Mouse (Mus musculus) kidney, postnatal 10 days (tissue): ENCODE results near the gene Sprr3.
"Not testable (repeated sequence)": the region's sequence is repeated elsewhere in the genome, so short reads cannot be mapped to it uniquely, and the experiment has no call there.

ENCODE experiments used
- DNase-seq: peaks from one replicate; pipeline ENCODE4 v3.0.0; 2021; ENCODE audit warnings: mixed read lengths

The Sprr3 gene

DNA sequence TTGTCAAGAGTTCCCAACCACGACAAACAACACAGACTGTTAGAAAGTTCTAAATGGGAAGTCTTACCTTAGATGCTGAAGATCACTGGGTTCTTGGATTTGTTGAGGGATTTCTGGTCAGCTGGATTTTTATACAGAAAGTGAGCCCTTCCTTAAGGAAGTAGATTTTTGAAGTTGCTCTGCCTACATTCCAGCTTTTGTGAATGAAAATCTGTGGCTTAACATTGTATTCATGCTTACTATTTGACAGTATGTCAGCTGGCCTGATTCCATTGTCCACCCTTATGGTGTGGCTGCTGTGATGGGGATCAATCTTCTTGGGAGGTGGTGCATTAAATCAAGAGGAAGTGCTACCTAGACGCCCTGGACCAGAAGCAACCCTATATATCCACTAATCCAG, at the start of gene Sprr3:
TSS of gene Sprr3 (minus strand) at position 101 of the 400 bp plus-strand sequence.
- DNase-seq, result no peak

DNA sequence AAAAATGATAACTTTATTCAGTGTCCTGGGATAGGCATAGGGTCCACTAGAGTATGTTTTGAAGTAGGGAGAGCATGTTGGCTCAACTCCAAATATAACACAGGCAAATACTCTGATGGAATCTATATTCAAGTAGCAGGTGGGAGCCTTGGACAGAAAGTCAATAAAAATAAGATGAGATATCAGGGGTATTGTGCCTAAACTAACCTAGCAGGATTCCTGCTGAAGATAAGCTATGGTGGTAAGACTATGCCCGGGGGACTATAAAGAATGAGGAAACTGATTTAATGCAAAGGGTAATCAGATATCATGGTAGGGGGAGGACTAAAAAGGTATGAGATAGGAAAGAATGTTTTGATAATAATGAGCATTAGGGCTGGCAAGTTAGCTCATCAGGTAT, 49.7 kb upstream of the Sprr3 start:
- DNase-seq, result no peak

DNA sequence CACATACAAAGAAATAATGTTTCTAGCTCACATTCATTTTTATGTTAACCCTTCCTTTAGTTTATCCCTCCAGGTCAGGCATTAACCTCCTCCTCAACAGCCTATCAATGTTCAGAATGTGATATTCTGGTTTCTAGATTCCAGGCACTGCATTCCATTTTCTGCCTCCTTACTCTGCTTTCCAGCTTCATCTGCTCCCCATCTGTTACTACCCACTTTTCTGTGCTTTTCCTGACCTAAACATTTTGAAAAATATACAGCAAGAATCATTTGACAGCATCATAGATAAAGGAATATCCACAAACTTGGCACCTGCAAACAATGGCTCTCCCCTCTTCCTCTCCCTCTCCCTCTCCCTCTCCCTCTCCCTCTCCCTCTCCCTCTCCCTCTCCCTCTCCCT, 45.0 kb upstream of the Sprr3 start:
- DNase-seq, result no peak

DNA sequence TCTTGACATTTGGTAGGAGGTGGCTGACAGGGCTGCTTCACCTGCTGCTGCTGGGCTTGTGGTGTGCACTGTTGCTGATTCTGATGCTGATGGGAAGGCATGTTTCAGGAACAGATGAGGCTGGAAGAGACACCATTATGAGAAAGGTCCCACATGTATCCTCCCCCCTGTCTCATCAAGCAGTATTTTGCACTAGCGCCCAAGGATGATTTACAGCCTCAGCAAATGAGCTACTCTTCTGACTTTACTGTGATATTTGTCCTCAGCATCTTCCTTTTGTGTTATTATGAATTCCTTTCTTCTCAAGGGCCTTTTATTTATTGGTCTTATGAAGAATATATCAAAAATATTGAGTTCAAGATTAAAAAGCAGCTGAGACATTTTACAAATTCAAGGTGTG, 41.9 kb upstream of the Sprr3 start, which contains the start of gene Sprr4:
TSS of gene Sprr4 (minus strand) at position 101 of the 400 bp plus-strand sequence.
- no peak for DNase-seq

DNA sequence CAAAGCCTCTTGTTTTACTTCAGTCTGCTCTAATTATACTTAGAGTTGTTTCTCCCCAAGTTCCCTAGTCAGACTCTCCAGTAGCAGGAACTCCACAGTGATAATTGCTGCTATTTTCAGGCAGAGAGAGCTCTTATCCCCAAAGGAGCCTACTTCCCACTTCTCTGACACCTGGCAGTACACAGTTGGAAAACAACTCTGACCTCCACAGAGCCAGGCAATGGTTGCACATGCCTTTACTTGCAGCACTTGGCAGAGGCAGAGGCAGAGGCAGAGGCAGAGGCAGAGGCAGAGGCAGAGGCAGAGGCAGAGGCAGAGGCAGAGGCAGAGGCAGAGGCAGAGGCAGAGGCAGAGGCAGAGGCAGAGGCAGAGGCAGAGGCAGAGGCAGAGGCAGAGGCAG, 31.7 kb upstream of the Sprr3 start:
- not testable (repeated sequence) for DNase-seq

DNA sequence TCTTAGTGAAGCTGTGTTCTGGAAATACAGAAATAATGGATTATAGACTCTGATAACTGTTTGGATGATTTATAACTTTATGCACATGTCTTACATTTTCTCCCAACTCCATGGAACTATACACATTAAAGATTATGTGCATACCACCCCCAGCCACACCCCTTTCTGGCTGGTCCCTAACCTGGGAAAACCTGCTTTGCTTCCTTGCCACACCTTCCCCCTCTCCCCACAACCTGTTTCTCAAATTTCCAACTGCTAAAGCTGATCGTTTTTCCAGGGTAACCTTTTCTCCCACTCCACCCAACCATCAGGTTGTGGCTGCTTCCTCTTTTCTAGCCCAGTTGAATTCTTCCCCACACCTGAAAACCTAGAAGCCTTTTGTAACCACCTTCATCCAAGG, 27.8 kb upstream of the Sprr3 start:
- no peak for DNase-seq

DNA sequence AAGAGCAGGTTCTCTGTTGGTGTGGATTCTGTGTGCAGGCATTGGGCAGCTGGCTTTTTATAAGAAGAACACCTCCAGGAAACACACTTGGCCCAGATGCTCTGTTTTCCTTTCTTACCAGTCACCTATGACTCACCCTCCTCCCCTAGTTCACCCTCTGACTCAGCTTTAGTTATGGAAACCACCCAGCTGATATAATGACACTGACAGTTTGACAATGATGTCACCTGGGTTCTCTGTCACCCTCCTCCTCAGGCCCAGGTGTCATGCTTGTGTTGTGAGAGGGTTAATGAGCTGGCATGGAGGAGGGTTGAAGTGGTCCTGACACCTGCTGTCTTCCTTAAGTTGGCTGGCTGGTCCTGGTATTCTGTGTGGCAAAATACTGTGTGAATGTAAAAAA, 27.3 kb upstream of the Sprr3 start, which contains the start of gene Sprr1a:
TSS of gene Sprr1a (minus strand) at position 33 of the 400 bp plus-strand sequence.
- no peak for DNase-seq

DNA sequence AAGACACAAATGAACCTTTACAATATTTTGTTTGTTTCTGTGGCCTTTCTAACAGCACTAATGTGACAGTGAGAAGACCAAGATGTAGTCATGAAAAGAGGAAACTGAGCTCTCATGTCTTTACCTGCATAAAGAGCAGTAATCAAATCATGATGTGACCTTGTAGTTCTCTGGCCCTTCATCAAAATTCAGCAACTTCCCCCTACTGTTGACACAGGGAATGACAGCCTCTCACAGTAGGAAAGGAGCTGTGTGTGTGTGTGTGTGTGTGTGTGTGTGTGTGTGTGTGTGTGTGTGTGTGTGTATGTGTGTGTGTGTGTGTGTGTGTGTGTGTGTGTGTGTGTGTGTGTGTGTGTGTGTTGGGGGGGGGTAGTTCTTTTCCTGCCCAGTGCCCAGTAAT, 22.7 kb upstream of the Sprr3 start:
- peak; percentile 8 for DNase-seq

DNA sequence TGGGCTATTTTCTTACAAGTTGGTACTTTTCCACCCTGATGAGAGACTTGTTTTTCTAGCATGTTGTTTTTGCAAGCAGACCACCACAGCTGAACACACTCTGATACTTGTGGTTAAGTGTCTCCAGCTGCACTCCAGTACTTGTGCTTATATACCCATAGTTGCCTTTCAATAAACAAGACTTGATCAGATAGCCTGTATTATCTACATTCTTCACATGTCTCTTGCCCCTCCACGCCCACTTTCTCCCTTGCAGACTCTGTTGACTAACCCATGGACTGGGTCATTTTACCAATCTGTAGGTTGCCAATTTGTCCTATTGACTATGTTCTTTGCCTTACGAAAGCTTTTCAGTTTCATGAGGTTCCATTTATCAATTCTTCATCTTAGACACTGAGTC, 11.6 kb upstream of the Sprr3 start:
- no peak for DNase-seq

DNA sequence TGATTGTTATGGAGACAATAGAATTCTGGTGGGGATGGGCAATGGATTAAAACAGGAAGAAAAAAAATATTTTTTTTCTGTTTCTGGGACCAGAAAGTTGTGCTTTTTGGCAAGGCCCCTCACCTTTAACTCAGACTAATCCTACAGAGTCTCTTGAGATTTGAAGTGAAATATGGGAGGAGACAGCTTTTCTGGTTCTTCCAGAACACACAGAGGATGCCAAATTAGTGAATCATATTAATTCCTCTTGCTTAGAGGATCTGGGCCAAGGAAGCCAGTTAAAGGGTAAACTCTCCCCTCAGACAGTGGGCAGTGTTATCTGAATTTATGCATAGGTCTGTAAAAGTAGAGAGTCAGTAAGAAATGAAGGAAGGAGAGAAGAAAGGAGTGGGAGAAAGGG, 8.9 kb upstream of the Sprr3 start:
- DNase-seq, result no peak

DNA sequence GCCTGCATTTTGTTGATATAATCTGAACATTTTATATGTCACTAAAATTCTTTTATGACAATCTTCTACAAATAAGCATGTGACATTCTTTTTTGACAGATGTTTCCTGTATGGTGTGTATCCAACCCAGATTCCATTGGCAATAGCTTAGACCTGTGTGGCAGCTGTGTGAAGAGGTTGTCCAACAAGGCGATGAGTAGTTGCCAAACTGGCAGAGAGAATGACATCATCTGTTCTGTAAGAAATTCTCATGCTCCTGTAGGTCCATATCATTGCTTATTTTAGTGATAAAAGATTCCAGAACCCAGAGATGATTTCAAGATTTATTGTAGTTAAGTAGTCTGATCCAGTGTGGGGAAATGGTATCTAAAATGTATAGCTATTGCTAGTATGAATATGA, 8.1 kb upstream of the Sprr3 start:
- no peak for DNase-seq

DNA sequence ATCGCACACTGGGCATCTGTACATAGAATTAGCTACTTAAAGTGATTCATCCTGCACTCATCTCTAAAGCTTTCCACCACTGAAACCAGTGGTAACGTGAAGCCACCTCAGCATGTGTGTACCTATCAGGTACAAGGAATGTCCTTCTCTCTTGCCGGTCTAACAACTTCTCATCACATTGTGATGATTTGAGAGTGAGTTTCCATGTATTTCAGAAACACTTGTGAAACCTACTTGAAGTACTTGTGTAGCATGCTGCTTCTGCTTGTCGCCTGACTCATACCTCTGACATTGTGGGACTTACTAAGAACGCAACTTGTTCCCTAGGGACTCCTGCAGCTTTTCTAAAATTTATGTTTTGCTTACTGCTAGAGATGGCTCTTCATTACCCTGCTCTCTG, 3.4 kb downstream of the Sprr3 start:
- no peak for DNase-seq

DNA sequence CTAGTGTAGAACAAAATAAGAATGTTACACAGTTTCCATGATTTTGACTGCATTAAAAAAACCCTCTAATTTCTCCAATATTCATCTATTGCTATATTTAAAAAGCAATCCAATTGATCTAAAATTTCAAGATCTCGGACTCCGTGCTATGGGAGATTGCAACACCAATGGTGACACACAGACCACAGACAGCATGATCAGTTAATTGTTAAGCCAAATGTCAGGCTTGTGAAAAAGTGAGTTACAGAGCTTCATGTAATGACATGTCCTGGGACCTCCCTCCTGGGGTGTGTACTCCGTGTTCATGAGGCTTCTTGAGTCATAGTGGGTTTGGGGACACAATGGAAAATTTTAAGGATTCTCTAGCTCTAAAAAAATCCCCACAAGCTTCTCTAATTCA, 18.3 kb downstream of the Sprr3 start:
- DNase-seq, result no peak

DNA sequence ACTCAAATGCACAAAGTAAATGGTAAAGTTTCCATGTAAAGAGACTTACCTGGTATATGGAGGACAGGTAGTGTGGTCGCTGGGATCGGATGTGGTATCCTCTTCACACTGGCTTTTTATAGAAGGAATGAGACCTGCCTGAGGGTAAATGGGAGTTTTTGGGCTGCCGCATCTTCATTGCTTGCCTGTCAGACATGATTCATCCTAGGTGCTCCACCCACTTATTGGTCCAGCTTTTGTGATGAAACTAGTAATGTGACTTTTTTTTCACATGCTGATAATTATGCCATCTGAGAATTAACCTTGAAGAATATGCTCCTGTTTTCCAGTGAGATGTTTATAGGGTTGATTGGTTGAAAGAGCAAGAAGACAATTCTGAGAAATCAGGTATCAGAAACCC, 19.8 kb downstream of the Sprr3 start, which contains the start of gene Sprr1b:
TSS of gene Sprr1b (minus strand) at position 101 of the 400 bp plus-strand sequence.
- no peak for DNase-seq

DNA sequence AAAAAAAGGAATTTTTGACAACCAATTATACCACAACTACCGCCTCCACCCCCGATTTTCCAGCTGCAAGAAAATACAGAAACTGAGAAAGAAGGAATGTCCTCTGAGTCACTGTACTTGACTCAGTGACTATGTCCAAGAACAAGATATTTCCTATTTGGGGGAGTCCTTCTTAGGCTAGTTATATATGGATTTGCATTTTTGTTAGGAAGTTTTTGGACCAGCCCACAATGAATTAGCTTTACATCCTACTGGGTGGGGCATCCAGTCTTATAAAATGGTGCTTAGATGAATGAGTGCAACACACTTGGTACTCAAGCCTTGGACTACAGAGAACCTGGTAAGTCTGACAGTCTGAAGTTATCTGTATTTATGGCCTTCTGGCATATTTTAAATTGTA, 26.2 kb downstream of the Sprr3 start, which contains the start of gene Sprr2k:
TSS of gene Sprr2k (plus strand) at position 301 of the 400 bp plus-strand sequence.
- no peak for DNase-seq

DNA sequence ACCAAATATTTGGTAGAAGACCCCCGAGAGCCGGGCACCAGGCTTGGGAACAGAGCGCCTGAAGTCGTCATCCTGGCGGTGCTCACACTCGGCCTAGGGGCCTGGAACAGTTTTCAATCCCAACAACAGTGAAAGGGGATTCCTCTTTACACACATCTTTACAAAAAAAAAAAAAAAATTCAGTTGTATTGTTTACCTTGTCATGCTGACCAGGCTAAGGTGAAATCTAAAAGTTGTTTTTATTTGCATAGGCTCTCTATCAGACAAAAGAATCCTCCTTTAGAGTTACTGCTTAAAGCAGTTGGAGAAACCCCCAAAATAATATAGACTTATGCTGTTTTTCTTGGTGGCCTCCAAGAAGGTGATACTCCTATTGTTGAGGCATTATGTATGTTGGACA, 29.2 kb downstream of the Sprr3 start, which contains the start of gene Gm9774:
TSS of gene Gm9774 (minus strand) at position 101 of the 400 bp plus-strand sequence.
- no peak for DNase-seq

DNA sequence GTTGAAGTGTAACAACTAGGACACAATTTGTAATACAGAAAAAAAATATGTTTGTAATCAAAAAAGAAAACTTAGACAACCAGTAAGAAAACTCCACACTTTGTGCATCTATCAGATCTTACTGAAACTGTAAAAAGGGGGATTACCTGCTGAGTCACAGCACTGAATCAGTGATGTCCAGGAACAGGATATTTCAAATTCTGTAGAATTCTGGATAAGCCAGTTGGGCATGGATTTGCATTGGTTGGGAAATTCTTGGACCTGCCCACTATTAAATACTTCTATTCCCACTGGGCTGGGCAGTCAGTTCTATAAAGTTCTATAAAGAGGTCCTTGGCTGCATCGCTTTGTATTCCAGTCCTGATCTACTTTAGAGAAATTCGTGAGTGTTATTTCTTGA, 40.7 kb downstream of the Sprr3 start, which contains the start of gene Sprr2j-ps:
TSS of gene Sprr2j-ps (plus strand) at position 301 of the 400 bp plus-strand sequence.
- DNase-seq, result no peak

DNA sequence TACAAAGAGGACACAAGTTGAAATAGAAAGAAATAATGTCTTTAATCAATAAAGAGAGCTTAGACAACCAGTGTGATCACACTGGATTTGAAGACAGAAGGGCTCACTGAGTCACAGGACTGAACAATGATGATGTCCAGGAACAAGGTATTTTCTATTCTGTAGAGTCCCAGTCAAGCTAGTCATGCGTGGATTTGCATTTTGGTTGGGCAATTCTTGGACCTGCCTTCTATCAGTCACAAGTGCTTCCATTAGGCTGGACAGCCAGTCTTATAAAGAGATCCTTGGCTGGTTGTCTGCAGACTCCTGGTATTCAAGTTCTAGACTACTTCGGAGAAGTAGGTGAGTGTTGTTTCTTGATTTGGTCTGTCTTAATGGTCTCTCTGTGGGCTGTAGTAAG, 50.8 kb downstream of the Sprr3 start, which contains the start of gene Sprr2i:
TSS of gene Sprr2i (plus strand) at position 301 of the 400 bp plus-strand sequence.
- DNase-seq, result no peak
